Mouse (Mus musculus) small intestine, adult 2 months (tissue): ENCODE measurements at regions not wholly inside any gene's neighbourhood (a gene's known extent, or its start where the extent isn't known, plus 50 kb on each side); places are given as distances from the start of the nearest gene placed in this dataset.
"Not testable (repeated sequence)": the region's sequence is repeated elsewhere in the genome, so short reads cannot be mapped to it uniquely, and the experiment has no call there.

Source experiments
- CTCF ChIP-seq: fragments of 200-500 bp; IDR thresholded peaks from 2 replicates; pipeline ENCODE4 v1.5.1; 2012; ENCODE audit warnings: low read depth, mild to moderate bottlenecking, control low read depth, inconsistent platforms, low read length, moderate library complexity, mixed read lengths; ENCODE audit not compliant: insufficient replicate concordance, insufficient read length; ENCODE audit errors: extremely low read depth
- POLR2A ChIP-seq: fragments of 200-500 bp; IDR thresholded peaks from 2 replicates; pipeline ENCODE4 v1.6.1; 2012; ENCODE audit warnings: low read depth, mild to moderate bottlenecking, control low read depth, inconsistent platforms, low read length, moderate library complexity

DNA sequence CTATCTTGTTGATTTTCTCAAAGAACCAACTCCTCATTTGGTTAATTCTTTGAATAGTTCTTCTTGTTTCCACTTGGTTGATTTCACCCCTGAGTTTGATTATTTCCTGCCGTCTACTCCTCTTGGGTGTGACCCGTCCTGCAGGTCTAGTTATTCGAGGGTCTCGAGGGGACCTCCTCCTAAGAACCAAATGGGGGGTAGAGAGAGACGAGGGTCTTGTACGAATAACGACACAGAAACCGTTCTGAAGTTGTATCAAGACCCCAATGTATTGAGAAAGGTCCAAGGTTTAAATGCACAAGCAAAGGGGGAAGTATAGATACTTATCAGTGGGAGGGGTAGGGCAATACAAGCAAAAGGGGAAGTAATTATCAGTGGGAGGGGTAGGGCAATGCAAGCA is 252.8 kb downstream of the Adgrg6 start:
- not testable (repeated sequence) for TF ChIP-seq CTCF, POLR2A
